Mouse (Mus musculus): ENCODE data around the gene Zfyve1.

DNA sequence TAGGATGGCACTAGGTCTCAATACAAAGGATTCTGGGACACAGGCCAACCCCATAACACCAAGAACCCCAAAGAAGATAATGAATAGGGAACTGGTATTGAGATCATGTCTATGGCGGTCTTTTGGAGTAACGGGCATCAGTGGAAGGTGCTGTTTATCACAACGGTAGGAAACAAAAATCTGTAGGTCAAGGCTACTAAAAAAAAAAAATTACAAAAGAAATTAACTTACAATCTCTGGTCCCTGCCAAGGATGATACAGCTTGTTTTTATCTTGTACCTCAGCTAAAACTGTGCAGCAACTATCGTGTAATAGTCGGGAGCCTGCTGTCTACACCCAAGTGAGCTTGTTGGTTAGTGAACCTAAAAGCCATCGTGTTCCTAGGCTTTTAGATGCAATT is 100.3 kb downstream of the Zfyve1 start:
- TF ChIP-seq CTCF (conservative IDR thresholded peaks at IDR 0.05; ENCODE audit: low read length) (no peak), POU5F1 (IDR thresholded peaks at IDR 0.05; ENCODE audit: borderline replicate concordance, low read length) (no peak), NANOG (IDR thresholded peaks at IDR 0.05; ENCODE audit: borderline replicate concordance, low read length) (no peak)

Measured in E14TG2a.4 (cell line).